Mouse (Mus musculus) CD8-positive naive resting alpha-beta T cell, adult 2 months (primary cell): ENCODE data around the gene Med17.
"Not testable (repeated sequence)": the region's sequence is repeated elsewhere in the genome, so short reads cannot be mapped to it uniquely, and the experiment has no call there.

Experiments
- DNase-seq, 2 experiments: peaks; one replicate each; pipeline ENCODE4 v3.0.0; 2022; ENCODE audit warnings: low read depth in 2 of 2, low spot score in 2 of 2

Med17 gene

DNA sequence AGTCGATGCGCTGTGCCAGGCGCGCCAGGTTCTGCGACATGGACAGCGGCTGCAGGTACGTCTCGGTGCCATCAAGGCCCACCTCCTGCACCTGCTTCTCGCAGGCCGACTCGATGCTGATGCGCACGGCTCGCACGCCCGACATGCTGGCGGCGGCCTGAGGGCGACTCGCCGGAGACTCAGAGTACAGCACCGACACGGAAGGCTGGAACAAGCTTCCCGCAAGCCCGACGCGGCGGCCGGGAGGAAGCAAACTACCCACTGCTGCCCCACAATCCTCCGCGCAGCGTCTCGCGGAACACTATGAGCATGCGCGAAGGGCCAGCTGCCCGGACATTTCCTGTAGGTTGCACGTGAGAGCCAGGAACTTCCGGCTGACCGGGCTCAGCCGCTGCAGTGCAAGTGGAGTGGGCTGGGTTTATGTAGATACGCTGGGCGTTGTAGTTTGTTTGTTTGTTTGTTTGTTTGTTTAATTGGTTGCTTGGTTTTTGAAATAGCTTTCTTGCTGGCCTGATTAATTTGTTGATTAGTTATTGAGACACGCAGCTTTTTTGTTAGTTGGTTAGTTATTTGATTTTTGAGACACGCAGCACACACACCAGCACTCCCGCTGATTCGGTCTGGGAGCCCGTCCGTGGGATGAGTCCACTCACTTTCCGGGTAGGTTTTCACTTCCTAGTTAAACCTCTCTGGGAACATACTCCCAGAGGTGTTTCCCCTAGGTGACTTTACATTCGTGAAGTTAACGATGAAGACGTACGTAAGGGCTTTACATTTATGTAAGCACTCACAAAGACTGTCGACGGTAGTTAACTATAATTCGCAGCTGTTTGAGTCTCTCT is at the start of gene Med17:
Gene Med17, minus strand, starts transcription at position 283 of the 842 bp plus-strand sequence.
- peak; percentile 83 to 85 for DNase-seq

DNA sequence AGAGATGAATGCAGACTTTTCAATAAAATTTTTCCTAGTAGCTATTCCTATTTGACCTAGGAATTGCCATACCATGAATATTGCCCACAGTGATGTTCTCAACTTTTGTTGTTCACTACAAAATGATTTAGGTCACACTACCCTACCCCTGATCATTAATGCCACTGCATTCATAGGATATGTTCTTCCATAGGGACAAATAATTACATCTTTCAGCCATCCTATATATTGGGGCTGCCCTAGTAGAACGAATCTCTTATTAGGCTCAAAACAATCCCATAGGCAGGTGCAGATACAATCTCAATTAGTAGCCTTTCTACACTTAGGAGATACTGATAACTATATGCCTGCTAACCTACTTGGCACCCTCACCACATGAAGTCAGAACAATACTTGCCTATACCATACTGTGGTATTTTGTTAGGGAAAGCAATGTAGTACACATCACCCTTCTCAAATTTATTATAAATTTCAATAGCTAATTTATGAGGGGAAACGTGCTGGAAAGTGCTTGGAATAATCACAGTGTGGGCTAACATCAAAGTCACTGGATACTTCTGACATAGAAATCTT is 38.5 kb upstream of the Med17 start:
- no peak for DNase-seq

DNA sequence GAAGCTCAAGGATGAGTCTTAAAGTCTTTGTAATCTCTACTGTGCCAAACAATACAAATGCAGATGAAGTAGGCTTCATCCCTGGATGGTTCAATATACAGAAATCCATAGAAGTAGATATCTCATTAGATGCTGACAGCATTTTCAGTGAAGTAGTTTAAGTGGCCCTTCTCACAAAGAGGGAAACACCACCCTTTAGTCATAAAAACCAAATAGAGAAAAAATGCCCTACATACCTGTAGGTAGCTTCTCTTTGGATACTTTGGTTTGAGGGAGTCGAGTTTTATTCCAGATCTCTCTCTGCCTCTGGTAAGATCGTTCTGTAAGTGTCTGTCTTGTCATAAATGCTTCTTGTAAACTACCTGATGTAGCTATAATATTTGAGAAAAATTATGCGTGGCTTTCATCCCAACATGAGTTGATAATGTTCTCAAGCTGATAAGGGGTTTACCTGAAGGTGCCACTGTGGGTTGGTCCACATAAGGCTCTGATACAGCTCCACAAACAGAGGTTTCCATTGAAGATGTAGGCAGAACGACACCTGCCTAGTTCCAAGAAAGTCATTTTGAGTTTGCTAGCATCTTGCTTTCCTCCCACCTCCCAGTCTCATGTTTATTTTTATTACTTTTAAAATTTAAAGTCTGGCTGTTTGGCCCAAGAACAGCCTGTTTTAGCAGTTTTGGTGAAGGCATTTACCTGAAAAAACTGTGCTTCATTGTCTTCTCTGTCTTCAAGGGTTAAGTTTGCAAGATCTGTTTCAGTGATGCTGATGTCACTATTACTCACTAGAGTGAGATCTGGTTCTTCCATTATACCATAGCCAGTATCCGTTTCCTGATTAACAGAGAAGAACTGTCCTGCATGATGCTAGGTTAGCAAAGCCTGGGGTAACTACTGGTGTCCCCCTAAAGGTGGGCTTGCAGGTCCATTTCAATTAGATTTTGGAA is 37.8 kb upstream of the Med17 start:
- no peak for DNase-seq

DNA sequence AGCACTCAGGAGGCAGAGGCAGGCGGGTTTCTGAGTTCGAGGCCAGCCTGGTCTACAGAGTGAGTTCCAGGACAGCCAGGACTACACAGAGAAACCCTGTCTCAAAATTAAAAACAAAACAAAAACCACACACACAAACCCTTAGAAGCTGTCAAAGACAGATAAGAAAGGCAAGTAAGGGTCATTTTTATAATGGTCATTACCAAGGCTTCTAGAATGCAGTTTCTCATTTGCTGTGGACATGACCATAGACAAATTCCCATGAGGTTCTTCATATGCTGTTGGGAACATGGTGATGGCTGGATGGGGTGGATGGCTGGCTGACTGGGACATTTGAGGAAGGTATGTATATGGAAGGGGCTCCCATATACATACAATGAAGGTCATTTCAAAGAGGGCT is 36.6 kb upstream of the Med17 start:
- DNase-seq, result not testable (repeated sequence)

DNA sequence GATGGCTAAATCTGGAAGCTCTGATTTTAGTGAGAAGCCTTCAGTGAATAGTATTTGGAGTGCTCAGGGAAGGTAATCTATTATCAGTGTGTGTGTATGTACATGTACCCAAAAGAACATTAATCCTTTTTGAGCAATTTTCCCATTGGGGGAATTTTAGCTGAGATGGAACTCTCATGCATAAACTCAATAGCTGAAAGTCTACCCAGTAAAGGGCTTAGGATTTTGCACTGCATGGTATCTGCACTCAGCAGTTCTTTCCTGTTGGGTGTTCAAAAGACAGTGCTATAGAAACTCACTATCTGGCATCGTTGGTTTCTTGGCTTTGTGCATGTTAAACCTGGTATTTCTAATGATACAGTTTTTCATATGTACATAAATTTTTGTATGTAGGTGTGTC is 34.9 kb upstream of the Med17 start:
- no peak for DNase-seq

DNA sequence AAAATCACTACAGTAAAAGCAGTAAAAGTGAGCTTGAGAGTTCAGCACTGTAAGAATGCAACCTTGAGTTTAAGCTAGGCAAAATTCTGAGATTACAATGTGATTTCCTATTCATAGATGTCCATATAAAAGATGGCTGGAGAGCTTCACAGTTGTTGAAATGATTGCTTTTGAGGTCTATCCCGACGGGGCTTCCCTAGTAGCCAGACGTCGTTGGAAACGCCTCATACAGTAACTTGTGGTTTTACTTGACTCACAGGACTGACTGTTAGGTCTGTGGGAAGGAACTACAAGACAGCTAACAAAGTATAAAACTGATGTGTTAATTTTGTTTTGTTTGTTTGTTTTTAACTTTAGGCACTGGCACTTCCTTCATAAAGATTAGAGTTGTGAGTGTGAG is 33.9 kb upstream of the Med17 start:
- no peak for DNase-seq

DNA sequence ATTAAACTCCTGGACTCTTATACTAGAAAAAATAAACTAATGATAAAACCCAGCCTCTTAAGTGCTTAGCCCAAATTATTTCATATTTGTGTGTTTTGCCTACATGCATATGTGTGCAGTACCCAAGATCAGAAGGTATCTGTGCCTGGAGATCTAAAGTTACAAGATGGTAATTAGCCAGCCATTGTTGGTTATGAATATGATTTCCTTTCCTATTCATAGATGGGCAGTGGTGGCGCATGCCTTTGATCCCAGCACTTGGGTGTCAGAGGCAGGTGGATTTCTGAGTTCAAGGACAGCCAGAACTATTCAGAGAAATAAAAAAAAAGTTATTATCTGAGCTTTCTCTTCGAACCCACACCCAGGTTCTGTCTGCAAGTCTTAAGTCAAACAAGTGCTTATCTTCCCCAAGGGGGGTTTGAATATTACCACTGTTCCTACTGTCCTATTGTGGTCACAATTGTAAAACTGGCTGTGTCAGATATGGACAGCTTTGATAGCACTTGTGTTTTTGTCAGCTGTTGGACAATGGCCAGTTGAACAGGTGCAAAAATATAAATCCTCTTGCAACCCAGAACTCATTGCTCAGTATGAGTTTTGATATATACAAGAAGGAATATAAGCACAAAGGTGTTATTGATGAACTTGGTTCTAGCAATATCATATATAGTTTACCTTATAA is 32.5 kb upstream of the Med17 start:
- no peak for DNase-seq

DNA sequence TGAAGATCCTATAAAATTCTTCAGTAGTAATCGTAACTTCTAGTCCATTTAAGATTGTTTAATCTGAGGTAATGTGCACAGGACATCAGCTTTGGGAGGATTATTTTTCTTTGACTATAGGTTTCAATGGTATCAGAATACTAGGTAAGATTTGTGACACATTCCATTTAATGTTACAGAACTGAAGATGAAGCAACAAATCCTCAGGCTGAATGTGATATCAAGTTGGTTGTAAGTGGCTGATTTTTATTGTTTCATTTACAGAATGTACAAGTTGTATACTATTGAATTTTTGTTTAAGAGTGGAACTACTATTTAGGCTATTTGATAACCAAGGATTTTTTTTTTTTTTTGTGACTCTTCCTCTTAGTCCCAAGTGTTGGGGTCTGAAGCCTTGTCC is 30.4 kb upstream of the Med17 start:
- DNase-seq, result no peak

DNA sequence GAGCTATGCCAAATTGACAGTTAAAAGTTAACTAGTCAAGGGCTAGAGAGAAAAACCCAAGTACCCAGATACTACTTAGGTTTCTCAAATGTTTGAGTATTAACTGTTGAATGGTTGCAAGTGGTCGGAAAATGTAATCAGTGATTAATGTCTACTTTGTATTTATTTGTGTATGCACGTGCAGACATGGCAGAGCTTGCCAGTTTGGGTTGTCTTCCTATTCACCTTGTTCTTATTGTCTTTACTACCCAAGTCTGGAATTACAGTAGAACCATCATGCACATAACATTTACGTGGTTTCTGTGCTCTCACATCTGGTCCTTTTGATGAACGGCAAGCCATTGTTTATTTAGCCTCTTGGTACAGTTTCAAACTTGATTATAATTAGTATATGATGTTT is 29.7 kb upstream of the Med17 start:
- no peak for DNase-seq

DNA sequence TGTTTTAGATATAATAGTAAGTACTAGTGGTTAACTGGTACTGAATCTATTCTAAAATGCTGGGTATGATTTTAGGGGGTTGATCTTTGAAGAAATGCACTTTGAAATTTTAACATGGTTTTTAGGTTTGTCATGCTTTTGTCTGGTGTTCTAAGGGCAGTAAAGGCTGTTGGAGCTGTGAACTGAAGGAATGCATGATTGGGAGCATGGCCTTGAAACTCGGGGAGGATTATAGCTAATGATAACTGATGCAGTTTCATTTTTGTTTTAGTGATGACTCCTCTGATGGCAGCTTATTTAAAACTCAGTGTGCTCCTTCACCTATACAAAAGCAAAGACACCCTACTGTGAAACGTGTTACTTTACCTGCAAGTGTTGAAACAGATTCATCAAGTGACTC is 28.5 kb upstream of the Med17 start:
- no peak for DNase-seq

DNA sequence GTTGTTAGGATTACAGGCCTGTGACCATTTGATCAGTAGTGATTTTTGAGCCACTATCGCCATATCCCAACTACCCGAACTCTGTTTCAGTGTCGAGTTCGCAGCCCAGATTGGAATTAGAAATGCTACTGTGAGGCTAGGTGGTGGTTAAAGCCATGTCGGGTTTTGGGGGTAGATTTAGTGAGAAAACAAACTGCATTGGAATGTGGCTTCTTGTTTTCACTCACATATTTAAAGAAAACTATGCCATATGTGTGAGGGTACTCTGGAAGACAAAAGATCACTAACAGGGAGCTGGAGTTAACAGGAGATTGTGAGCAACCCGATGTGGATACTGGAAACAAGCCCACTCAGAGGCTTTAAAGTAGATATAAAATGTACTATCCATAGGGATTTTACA is 27.5 kb upstream of the Med17 start:
- DNase-seq, result no peak

DNA sequence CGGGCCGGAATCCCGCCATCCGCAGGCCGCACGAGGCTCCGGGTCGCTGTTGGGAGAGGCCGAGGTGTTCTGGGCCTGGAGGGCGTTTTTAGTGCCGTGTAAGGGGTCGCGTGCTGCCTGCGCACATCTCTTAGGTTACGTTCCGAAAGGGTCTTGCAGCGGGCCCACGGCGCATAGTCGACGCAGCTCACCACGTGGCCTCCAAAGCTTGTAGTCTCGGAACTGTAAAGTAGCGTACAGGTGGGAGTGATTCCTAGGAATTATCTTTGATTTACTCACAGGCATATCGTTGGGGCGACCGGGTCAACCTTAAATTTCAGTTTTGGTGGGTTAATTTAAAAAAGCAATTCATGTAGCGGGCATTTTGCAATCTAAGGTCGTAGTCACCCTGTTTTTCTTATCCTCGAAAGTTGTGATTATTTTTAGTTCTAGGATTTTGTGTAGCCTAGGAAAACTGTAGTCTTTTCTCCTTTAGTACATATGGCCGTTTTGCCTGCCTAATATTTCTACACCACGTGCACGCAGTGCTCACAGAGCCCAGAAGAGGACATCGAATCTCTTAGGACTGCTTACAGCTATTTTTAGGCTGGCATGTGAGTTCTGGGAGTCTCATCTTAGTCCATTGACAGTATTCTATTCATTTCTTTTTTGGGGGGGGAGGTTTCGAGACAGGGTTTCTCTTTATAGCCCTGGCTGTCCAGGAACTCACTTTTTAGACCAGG is 26.8 kb upstream of the Med17 start, which contains the start of gene 4931406C07Rik:
Gene 4931406C07Rik, minus strand, starts transcription at position 51 of the 722 bp plus-strand sequence.
- no peak for DNase-seq

DNA sequence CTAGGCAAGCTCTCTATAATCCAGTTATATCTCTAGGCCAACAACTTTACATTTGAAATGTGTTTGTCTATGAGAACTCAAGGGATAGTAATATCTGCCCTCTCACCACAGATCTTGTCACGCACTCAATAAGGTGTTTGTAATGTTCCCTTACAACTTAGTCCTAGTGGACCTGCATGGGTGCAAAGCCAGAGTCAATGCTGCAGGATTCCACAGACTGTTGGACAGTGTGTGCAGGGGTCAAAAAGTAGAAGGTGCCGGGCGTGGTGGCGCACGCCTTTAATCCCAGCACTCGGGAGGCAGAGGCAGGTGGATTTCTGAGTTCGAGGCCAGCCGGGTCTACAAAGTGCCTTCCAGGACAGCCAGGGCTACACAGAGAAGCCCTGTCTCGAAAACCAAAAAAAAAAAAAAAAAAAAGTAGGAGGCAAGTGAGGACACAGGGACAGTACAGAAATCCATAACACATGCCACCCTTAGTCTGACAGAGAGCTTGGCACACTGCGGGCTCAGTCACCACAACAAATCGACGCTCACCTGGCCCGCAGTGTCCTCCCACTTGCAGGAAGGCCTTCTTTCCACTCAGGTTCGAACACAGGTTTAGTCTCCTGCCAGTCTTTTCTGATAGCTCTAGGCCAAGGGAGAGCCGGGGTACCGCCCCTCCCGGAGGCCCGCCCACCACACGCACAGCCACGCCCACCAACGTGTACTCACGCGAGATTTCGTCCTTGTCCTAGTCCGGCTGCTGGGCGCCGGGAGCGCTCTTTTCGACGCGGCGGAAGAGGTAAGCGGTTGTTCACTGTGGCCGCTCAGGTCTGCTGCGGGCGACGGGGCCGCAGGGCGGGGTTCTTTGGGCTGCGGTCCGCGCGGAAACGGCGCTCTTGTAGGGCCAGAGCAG is 26.0 kb upstream of the Med17 start, which contains the start of gene Taf1d:
Gene Taf1d, plus strand, starts transcription at position 712 of the 895 bp plus-strand sequence.
- DNase-seq, result peak; percentile 98 to 99

DNA sequence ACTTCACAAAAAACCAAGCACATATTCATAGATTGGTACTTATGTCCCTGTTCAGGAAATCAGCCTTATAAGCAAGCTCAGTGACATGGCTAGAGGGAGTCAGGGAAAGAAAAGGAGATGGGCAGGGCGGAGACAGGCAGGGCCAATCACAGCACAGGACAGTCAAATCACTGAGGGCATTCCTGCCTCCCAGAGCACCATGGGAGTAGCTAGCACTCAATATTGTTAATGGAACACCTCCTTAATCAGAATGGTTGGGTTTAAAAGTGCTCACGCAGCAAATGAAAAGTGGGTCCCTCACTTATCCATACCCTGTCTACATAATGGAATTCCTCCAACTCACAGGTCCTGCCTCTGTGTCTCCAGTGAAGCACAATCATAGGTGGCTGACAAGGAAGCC is 23.1 kb upstream of the Med17 start:
- DNase-seq, result no peak

DNA sequence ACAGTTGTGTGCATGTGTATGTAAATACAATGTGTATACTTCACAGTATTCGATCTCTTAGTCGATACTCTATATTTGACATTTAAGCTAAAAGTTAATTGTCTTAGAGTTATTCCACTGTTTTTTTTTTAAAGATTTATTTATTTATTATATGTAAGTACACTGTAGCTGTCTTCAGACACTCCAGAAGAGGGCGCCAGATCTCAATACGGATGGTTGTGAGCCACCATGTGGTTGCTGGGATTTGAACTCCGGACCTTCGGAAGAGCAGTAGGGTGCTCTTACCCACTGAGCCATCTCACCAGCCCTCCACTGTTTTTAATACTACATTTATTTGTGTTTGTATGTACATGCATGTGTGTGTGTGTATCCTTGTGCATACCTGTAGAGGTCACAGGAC is 22.3 kb upstream of the Med17 start:
- DNase-seq, result not testable (repeated sequence)

DNA sequence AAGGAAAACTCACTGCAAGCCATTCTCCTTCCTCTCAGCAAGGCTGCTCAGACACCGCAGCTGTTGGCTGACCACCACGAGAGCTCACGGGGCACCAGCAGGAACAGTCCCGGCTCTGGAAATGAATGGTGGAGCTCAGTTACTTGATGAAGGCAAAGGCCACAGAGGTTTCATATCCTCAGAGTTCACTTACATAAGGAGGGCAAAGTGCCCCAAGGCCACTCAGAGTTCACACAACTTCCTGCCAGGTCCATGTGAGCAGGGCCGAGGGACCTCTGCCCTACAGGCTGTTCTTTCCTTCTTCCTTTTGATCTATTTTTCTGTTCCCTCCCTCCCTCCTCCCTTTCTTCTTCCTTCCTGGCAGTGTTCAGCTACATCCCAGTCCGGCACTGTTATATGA is 21.7 kb upstream of the Med17 start:
- no peak for DNase-seq

DNA sequence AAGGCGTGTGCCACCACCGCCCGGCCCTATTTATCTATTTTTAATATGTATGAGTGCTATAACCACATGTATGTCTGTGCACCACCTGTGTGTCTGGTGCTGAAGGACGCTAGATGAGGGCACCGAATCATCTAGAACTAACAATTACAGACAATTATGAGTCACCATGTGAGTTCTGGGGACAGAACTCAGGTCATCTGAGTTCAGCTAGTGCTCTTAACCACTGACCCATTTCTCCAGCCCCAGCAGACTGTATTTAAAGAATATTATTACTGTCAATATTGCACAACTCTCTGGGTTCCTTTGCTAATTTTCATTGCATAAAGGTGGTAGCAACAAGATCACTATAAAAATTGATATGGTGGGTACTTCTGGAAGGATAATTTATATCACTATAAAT is 20.3 kb upstream of the Med17 start:
- no peak for DNase-seq

DNA sequence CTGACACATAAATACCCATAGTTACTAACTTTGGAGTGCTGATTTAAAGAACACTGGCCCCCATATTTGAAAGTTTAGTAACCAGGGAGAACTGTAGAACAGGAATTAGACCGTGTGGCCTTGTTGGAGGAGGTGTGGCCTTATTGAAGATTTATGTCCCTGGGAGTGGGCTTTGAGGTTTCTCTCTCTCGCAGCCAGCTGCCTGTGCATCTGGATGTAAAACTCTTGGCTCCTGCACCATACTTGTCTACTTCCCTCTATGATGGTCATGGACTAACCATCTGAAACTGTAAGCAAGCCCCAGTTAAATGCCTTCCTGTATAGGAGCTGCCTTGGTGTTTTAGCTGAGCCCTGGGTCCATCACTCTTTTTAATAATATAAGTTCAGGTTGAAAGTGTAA is 18.7 kb upstream of the Med17 start:
- DNase-seq, result no peak

DNA sequence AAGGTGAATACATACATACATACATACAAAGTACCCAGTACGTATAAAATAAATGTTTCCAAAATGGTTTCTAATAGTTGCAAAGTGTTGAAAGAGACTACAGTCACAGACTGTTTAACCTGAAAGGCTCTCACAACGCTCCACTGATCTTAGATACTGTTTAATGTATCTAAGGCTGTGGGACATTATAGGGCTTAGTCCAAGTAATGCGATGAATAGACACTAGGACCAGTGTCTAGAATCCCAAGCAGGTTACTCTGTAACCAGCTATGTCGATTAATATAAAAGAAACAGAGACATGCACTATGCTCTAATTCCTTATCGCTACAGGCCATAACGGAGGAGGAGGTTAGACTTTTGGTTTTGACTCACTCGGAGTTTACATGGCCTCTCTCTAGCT is 17.4 kb upstream of the Med17 start:
- DNase-seq, result no peak
